Mouse (Mus musculus) hindbrain, embryonic 10.5 days (tissue): ENCODE results near the gene Vwa5b1. TPM values are rescaled to one million over a fixed set of nuclear protein-coding genes. Genes with fewer than 3 reads are reported as not detected.

Experiments used
- DNase-seq: peaks from one replicate; pipeline ENCODE4 v3.0.0-alpha.2; 2017; ENCODE audit warnings: low spot score
- H3K27ac ChIP-seq: fragments of 300-500 bp; sonication (generic); 2 replicates; pipeline ENCODE4 v1.5.1; 2016; ENCODE audit warnings: mild to moderate bottlenecking, moderate library complexity
- H3K27me3 ChIP-seq: fragments of 300-500 bp; sonication (generic); 2 replicates; pipeline ENCODE4 v1.6.1; 2016; ENCODE audit warnings: mild to moderate bottlenecking; ENCODE audit not compliant: poor library complexity, insufficient read depth, severe bottlenecking
- H3K36me3 ChIP-seq: fragments of 300-500 bp; sonication (generic); 2 replicates; pipeline ENCODE4 v1.6.1; 2016; ENCODE audit warnings: mild to moderate bottlenecking, moderate library complexity
- H3K4me1 ChIP-seq: fragments of 300-500 bp; sonication (generic); replicated peaks from 2 replicates; pipeline ENCODE4 v1.6.1; 2016; ENCODE audit warnings: mild to moderate bottlenecking
- H3K4me3 ChIP-seq: fragments of 300-500 bp; sonication (generic); 2 replicates; pipeline ENCODE4 v1.5.1; 2016; ENCODE audit warnings: mild to moderate bottlenecking, moderate library complexity
- H3K9me3 ChIP-seq: fragments of 300-500 bp; sonication (generic); 2 replicates; pipeline ENCODE4 v1.6.1; 2016; ENCODE audit warnings: mild to moderate bottlenecking, moderate library complexity
- WGBS: fragments of 180-500 bp; shearing (Covaris S2); methylation state at CpG from one replicate; pipeline ENCODE4 v1.1.7; 2016; 5-methylcytosine and 5-hydroxymethylcytosine counted together
- polyA plus RNA-seq: library from polyadenylated mRNA; unstranded; fragments of >200 nt; fragmentation: Nextera tagmentation; extraction: Ambion mirVana; gene quantifications from 2 replicates; pipeline ENCODE4 v1.2.1, GENCODE M21; 2016

The Vwa5b1 gene
- polyA plus RNA-seq, 1 experiment from 2014 or later = 0.67 TPM

DNA sequence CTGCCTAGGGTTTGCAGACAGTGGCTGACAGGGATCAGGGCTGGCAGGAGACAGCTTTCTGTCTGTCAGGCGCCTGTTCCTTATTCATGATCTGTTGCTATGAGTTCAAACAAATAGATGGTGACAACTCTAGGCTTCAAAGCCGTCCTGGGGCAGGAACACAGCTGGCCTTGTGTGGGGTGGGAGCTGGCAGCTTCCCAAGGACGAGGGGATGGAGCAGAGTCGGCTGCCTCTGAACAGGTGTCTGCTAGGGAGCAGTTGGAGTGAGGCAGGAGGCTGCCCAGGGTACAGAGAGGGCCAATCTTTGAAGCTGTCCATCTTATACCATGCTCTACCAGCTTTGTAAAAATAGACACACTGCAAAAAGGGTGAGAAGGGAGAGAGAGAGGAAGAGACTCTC is 6.6 kb upstream of the Vwa5b1 start:
- no peaks in the 10 kb centered on the region for H3K9me3 ChIP-seq
- no peak overlapping the region for H3K4me3 ChIP-seq
- peaks cover 17% of the 10 kb centered on the region for H3K4me1 ChIP-seq
- no peaks in the 10 kb centered on the region for H3K36me3 ChIP-seq
- no peak for DNase-seq
- 21% methylated on average over 4 of the region's 4 CpGs for WGBS
- H3K27me3 ChIP-seq = no peaks in the 10 kb centered on the region
- H3K27ac ChIP-seq = no peak overlapping the region

- Histone ChIP-seq H3K27me3 (no peaks in the 10 kb centered on the region), H3K36me3 (no peaks in the 10 kb centered on the region), H3K9me3 (no peaks in the 10 kb centered on the region), H3K27ac (peak overlapping the region; percentile 75), H3K4me3 (peak overlapping the region; percentile 16; the same call in 1 of the 2 replicates), H3K4me1 (peaks cover 33% of the 10 kb centered on the region)
- 57% methylated on average over 4 of the region's 4 CpGs for WGBS
- DNase-seq = no peak
These were observed 445 bp upstream of the Vwa5b1 start for GRCm38 (mm10) chr4:138636146-138636511.

DNA sequence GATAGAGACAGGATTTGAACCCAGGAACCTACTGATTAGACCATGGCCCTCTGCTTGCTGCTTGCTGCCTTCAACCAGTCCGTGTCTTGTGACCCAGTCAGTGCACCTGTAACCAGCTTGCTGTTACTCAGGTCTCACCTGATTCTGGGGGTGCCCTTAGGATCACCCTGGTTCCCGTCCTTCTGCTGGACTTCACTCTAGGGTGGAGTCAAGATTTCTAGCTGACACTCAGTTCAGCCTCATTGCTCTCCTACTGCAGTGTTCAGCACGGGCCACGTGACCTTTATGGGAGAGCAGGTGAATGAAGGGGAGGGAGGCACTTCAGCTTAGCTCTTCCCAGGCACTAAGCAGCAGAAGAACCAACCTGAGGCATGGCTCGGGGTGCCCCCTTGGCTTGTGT is 7.4 kb downstream of the Vwa5b1 start:
- Histone ChIP-seq H3K36me3 (no peaks in the 10 kb centered on the region), H3K4me1 (peaks cover 7% of the 10 kb centered on the region), H3K27me3 (no peaks in the 10 kb centered on the region), H3K9me3 (no peaks in the 10 kb centered on the region), H3K27ac (no peak overlapping the region), H3K4me3 (no peak overlapping the region)
- no peak for DNase-seq
- WGBS = 70% methylated on average over 5 of the region's 5 CpGs

- Histone ChIP-seq H3K9me3 (no peaks in the 10 kb centered on the region), H3K27ac (peak overlapping the region; percentile 64), H3K4me1 (peaks cover 41% of the 10 kb centered on the region), H3K36me3 (no peaks in the 10 kb centered on the region), H3K4me3 (no peak overlapping the region), H3K27me3 (no peaks in the 10 kb centered on the region)
- no peak for DNase-seq
- WGBS = 13% methylated on average over 8 of the region's 8 CpGs
These were observed 21.2 kb downstream of the Vwa5b1 start for GRCm38 (mm10) chr4:138614454-138614853.

GRCm38 (mm10) chr4:138601926-138602325 is 33.8 kb downstream of the Vwa5b1 start:
- no peak for DNase-seq
- peaks cover 68% of the 10 kb centered on the region for H3K4me1 ChIP-seq
- 77% methylated on average over 9 of the region's 9 CpGs for WGBS
- no peak overlapping the region for H3K27ac ChIP-seq
- no peaks in the 10 kb centered on the region for H3K36me3 ChIP-seq
- H3K9me3 ChIP-seq = no peaks in the 10 kb centered on the region
- H3K27me3 ChIP-seq = peaks cover 22% of the 10 kb centered on the region
- no peak overlapping the region for H3K4me3 ChIP-seq

- H3K27me3 ChIP-seq = no peaks in the 10 kb centered on the region
- DNase-seq = peak; percentile 65
- H3K27ac ChIP-seq = peak overlapping the region; percentile 79
- WGBS = 8% methylated on average over 7 of the region's 7 CpGs
- H3K9me3 ChIP-seq = no peaks in the 10 kb centered on the region
- H3K4me1 ChIP-seq = peaks cover 61% of the 10 kb centered on the region
- H3K36me3 ChIP-seq = no peaks in the 10 kb centered on the region
- H3K4me3 ChIP-seq = peak overlapping the region; percentile 14; the same call in 1 of the 2 replicates
These were observed 37.8 kb downstream of the Vwa5b1 start for GRCm38 (mm10) chr4:138597904-138598347.

GRCm38 (mm10) chr4:138596391-138597130 is 39.1 kb downstream of the Vwa5b1 start:
- peak overlapping the region; percentile 79 for H3K27ac ChIP-seq
- H3K4me3 ChIP-seq = no peak overlapping the region
- H3K36me3 ChIP-seq = no peaks in the 10 kb centered on the region
- no peaks in the 10 kb centered on the region for H3K9me3 ChIP-seq
- DNase-seq = peak; percentile 49
- no peaks in the 10 kb centered on the region for H3K27me3 ChIP-seq
- 47% methylated on average over 12 of the region's 12 CpGs for WGBS
- peaks cover 53% of the 10 kb centered on the region for H3K4me1 ChIP-seq

DNA sequence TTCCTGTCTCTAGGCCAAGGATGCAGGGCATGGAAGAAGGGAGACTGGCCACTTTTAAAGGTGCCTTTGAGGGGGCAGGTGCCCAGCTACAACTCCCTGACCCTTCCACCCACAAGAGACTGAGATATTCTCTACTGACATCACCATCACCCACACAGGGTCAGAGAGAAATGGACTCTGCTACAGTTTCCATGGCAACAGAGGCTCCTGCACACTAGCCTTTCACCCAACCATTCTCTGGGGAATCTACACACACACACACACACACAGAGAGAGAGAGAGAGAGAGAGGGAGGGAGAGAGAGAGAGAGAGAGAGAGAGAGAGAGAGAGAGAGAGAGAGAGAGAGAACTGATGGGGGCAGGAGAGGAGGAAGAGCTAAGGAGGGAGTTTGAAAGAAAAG is 50.7 kb downstream of the Vwa5b1 start:
- no peaks in the 10 kb centered on the region for H3K9me3 ChIP-seq
- no peaks in the 10 kb centered on the region for H3K36me3 ChIP-seq
- DNase-seq = no peak
- H3K4me1 ChIP-seq = peaks cover 24% of the 10 kb centered on the region
- no peak overlapping the region for H3K4me3 ChIP-seq
- H3K27me3 ChIP-seq = no peaks in the 10 kb centered on the region
- no peak overlapping the region for H3K27ac ChIP-seq

DNA sequence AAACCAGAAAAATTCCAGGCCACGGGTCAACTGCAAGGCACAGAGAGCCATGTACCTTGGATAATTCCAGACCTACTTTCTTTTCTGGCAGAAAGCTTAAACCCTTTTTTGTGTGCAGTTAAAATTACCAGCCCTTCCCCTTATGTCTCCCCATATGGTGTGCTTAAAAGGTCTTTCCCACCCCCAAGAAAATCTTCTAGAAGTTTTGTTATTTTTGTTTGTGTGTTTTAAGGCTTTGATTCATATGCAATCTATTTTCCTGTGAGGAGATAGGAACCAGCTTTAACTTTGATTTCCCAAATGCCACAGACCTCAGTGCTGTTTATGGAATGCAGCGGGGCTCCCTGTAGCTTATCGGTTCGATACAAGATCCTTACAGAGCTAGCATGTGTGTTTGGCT is 53.2 kb downstream of the Vwa5b1 start:
- WGBS = 79% methylated on average over 4 of the region's 4 CpGs
- Histone ChIP-seq H3K4me1 (peaks cover 27% of the 10 kb centered on the region), H3K4me3 (no peak overlapping the region), H3K27me3 (no peaks in the 10 kb centered on the region), H3K27ac (no peak overlapping the region), H3K9me3 (no peaks in the 10 kb centered on the region), H3K36me3 (no peaks in the 10 kb centered on the region)
- no peak for DNase-seq

DNA sequence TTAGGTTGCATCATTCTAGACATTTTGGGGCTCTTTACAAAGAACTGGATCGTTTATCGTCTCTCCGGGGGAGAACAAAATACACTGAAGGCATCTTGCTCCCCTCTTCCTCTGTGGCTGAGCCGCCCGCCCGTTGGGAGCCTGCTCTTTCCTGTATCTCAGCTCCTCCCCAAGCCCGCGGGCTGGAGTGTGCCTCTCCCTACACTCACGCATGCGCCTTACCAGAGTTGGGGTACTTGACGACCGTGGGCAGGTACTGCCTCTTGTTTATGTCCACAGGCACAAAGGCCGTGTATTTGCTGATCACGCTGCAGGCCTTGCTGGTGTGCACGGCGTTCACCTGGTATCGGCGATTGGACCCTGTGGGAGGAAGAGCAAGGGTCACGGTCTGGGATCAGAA is 57.3 kb downstream of the Vwa5b1 start:
- WGBS = 78% methylated on average over 19 of the region's 19 CpGs
- no peak for DNase-seq
- Histone ChIP-seq H3K4me3 (no peak overlapping the region), H3K27me3 (no peaks in the 10 kb centered on the region), H3K27ac (no peak overlapping the region), H3K9me3 (no peaks in the 10 kb centered on the region), H3K36me3 (no peaks in the 10 kb centered on the region), H3K4me1 (peaks cover 44% of the 10 kb centered on the region)

- Histone ChIP-seq H3K9me3 (no peaks in the 10 kb centered on the region), H3K4me1 (peaks cover 43% of the 10 kb centered on the region), H3K27me3 (no peaks in the 10 kb centered on the region), H3K36me3 (no peaks in the 10 kb centered on the region), H3K27ac (no peak overlapping the region), H3K4me3 (no peak overlapping the region)
- 92% methylated on average over 3 of the region's 4 CpGs for WGBS
- no peak for DNase-seq
These were observed 59.0 kb downstream of the Vwa5b1 start for GRCm38 (mm10) chr4:138576661-138577060.

DNA sequence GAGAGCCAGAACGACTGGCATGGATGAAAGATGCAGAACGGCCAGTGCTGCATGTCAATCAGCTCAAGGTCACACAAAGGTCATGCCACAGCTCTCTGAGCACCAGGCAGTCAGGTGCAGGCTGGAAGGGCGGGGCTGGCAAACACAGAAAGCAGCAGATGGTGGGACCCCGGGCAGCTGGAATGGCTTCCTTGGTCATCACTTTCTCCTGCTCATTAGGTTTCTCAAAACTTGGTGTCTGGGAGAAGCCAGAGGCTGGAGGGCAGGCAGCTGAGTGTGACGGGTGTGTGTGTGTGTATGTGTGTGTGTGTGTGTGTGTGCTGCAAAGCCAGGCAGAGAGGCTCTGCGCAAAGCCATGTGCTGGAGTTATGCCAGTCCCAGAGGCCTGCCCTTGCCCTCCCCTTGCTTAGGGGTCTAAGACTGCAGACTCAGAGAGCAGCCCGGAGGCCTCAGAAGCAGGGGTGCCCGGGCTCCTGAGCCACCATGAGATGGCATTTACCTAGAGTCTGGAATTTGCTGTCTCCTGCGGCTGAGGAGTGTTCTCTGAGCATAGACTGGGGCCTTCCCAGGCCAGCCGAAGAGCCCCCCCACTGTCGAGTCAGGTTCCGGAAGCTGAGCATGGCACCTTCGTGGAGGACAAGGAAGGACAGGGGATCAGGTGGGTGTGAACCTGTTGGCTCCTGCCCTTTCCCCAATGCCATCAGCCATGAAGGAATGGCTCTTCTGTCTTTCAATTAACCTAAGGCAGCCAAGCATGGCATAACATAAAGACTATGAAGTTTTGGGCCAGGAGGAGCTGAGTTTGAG is 60.7 kb downstream of the Vwa5b1 start:
- Histone ChIP-seq H3K4me3 (no peak overlapping the region), H3K9me3 (no peaks in the 10 kb centered on the region), H3K27ac (peak overlapping the region; percentile 59; the same call in 1 of the 2 replicates), H3K4me1 (peaks cover 34% of the 10 kb centered on the region), H3K36me3 (no peaks in the 10 kb centered on the region), H3K27me3 (no peaks in the 10 kb centered on the region; the same call in 1 of the 2 replicates)
- DNase-seq = peak; percentile 15
- 76% methylated on average over 13 of the region's 13 CpGs for WGBS

DNA sequence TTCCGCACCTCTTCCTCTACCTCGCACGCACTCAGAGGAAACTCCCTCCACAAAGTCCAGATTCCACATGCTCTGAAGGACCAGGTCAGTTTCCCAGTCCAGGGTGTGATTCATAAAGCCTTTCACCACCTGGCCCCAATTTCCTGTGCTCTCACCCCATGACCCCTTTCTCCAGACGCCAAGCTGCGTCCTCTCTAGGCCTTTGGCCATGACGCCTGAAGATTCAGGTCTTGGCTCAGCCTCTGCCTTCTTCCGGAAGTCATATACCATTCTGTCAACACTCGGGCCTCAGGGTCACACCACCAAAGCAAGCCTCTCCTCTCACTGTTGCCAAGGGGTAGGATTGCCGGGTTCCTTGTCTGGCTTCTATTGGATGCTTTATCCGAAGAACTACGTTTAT is 65.8 kb downstream of the Vwa5b1 start:
- Histone ChIP-seq H3K27me3 (no peaks in the 10 kb centered on the region; the same call in 1 of the 2 replicates), H3K36me3 (no peaks in the 10 kb centered on the region), H3K27ac (peak overlapping the region; percentile 23; the same call in 1 of the 2 replicates), H3K4me3 (no peak overlapping the region), H3K4me1 (peaks cover 31% of the 10 kb centered on the region), H3K9me3 (no peaks in the 10 kb centered on the region)
- 61% methylated on average over 11 of the region's 11 CpGs for WGBS
- peak; percentile 51 for DNase-seq
